Mouse (Mus musculus): ENCODE measurements at regions not wholly inside any gene's neighbourhood (a gene's known extent, or its start where the extent isn't known, plus 50 kb on each side); places are given as distances from the start of the nearest gene placed in this dataset.

- no peak for ATAC-seq
Observed at GRCm38 (mm10) chr9:84331083-84331602, 406.2 kb downstream of the Bckdhb start.

GRCm38 (mm10) chr9:84343435-84344095 lies 418.6 kb downstream of the Bckdhb start:
- H3K27me3 ChIP-seq (replicated peaks; ENCODE audit: control insufficient read depth, insufficient read depth, low read length), result no peaks in the 10 kb centered on the region
- no peak overlapping the region for H3K27ac ChIP-seq (ENCODE audit: low read length)
- ATAC-seq, result peak; percentile 98
- H3K36me3 ChIP-seq (ENCODE audit: control insufficient read depth, insufficient read depth), result no peaks in the 10 kb centered on the region
- H3K4me1 ChIP-seq (replicated peaks; ENCODE audit: control insufficient read depth, insufficient read depth, low read length), result no peaks in the 10 kb centered on the region
- 14% methylated on average over 7 of the region's 7 CpGs for WGBS
- no peak overlapping the region for H3K4me3 ChIP-seq (replicated peaks; ENCODE audit: low read length)
- H3K4me2 ChIP-seq (ENCODE audit: low read length), result no peak overlapping the region
- no peaks in the 10 kb centered on the region for H3K9me3 ChIP-seq (ENCODE audit: control insufficient read depth, low read length)
- H3K9ac ChIP-seq (replicated peaks; ENCODE audit: low read depth, low read length), result no peak overlapping the region

More at GRCm38 (mm10) chr9:84331083-84331602, 406.2 kb downstream of the Bckdhb start:
- no peak overlapping the region for H3K9ac ChIP-seq (replicated peaks; ENCODE audit: low read depth, low read length)
- no peaks in the 10 kb centered on the region for H3K27me3 ChIP-seq (replicated peaks; ENCODE audit: control insufficient read depth, insufficient read depth, low read length)
- WGBS, result 79% methylated on average over 4 of the region's 4 CpGs
- H3K4me2 ChIP-seq (ENCODE audit: low read length), result no peak overlapping the region
- H3K36me3 ChIP-seq (ENCODE audit: control insufficient read depth, insufficient read depth), result no peaks in the 10 kb centered on the region
- no peak overlapping the region for H3K4me3 ChIP-seq (replicated peaks; ENCODE audit: low read length)
- H3K27ac ChIP-seq (ENCODE audit: low read length), result no peak overlapping the region
- no peaks in the 10 kb centered on the region for H3K9me3 ChIP-seq (ENCODE audit: control insufficient read depth, low read length)
- no peaks in the 10 kb centered on the region for H3K4me1 ChIP-seq (replicated peaks; ENCODE audit: control insufficient read depth, insufficient read depth, low read length)

GRCm38 (mm10) chr9:84350223-84350622 lies 425.3 kb downstream of the Bckdhb start:
- no peak overlapping the region for H3K9ac ChIP-seq (replicated peaks; ENCODE audit: low read depth, low read length)
- H3K4me2 ChIP-seq (ENCODE audit: low read length), result no peak overlapping the region
- no peak for ATAC-seq
- no peak overlapping the region for H3K4me3 ChIP-seq (replicated peaks; ENCODE audit: low read length)
- no peaks in the 10 kb centered on the region for H3K4me1 ChIP-seq (replicated peaks; ENCODE audit: control insufficient read depth, insufficient read depth, low read length)
- no peaks in the 10 kb centered on the region for H3K27me3 ChIP-seq (replicated peaks; ENCODE audit: control insufficient read depth, insufficient read depth, low read length)
- WGBS, result 8% methylated on average over 2 of the region's 2 CpGs
- no peaks in the 10 kb centered on the region for H3K36me3 ChIP-seq (ENCODE audit: control insufficient read depth, insufficient read depth)
- H3K9me3 ChIP-seq (ENCODE audit: control insufficient read depth, low read length), result no peaks in the 10 kb centered on the region
- H3K27ac ChIP-seq (ENCODE audit: low read length), result no peak overlapping the region

GRCm38 (mm10) chr9:84354409-84354808 lies 429.5 kb downstream of the Bckdhb start:
- H3K9me3 ChIP-seq (ENCODE audit: control insufficient read depth, low read length), result no peaks in the 10 kb centered on the region
- H3K9ac ChIP-seq (replicated peaks; ENCODE audit: low read depth, low read length), result no peak overlapping the region
- no peaks in the 10 kb centered on the region for H3K36me3 ChIP-seq (ENCODE audit: control insufficient read depth, insufficient read depth)
- H3K4me1 ChIP-seq (replicated peaks; ENCODE audit: control insufficient read depth, insufficient read depth, low read length), result no peaks in the 10 kb centered on the region
- H3K27me3 ChIP-seq (replicated peaks; ENCODE audit: control insufficient read depth, insufficient read depth, low read length), result no peaks in the 10 kb centered on the region
- 87% methylated on average over 2 of the region's 2 CpGs for WGBS
- H3K4me2 ChIP-seq (ENCODE audit: low read length), result no peak overlapping the region
- H3K4me3 ChIP-seq (replicated peaks; ENCODE audit: low read length), result no peak overlapping the region
- no peak for ATAC-seq
- no peak overlapping the region for H3K27ac ChIP-seq (ENCODE audit: low read length)

GRCm38 (mm10) chr9:84356167-84356566 lies 431.2 kb downstream of the Bckdhb start:
- Histone ChIP-seq H3K4me1 (replicated peaks; ENCODE audit: control insufficient read depth, insufficient read depth, low read length) (no peaks in the 10 kb centered on the region), H3K27ac (ENCODE audit: low read length) (no peak overlapping the region), H3K4me3 (replicated peaks; ENCODE audit: low read length) (no peak overlapping the region), H3K36me3 (ENCODE audit: control insufficient read depth, insufficient read depth) (no peaks in the 10 kb centered on the region), H3K9me3 (ENCODE audit: control insufficient read depth, low read length) (no peaks in the 10 kb centered on the region), H3K27me3 (replicated peaks; ENCODE audit: control insufficient read depth, insufficient read depth, low read length) (no peaks in the 10 kb centered on the region), H3K4me2 (ENCODE audit: low read length) (no peak overlapping the region), H3K9ac (replicated peaks; ENCODE audit: low read depth, low read length) (no peak overlapping the region)
- WGBS, result 91% methylated on average over 2 of the region's 2 CpGs
- ATAC-seq, result no peak

- Histone ChIP-seq H3K4me3 (replicated peaks; ENCODE audit: low read length) (no peak overlapping the region), H3K27me3 (replicated peaks; ENCODE audit: control insufficient read depth, insufficient read depth, low read length) (no peaks in the 10 kb centered on the region), H3K9me3 (ENCODE audit: control insufficient read depth, low read length) (no peaks in the 10 kb centered on the region), H3K4me1 (replicated peaks; ENCODE audit: control insufficient read depth, insufficient read depth, low read length) (no peaks in the 10 kb centered on the region), H3K27ac (ENCODE audit: low read length) (no peak overlapping the region), H3K36me3 (ENCODE audit: control insufficient read depth, insufficient read depth) (no peaks in the 10 kb centered on the region), H3K4me2 (ENCODE audit: low read length) (no peak overlapping the region), H3K9ac (replicated peaks; ENCODE audit: low read depth, low read length) (no peak overlapping the region)
- no peak for ATAC-seq
- WGBS, result 25% methylated on average over 3 of the region's 3 CpGs
Observed at GRCm38 (mm10) chr9:84359879-84360278, 434.9 kb downstream of the Bckdhb start.

- no peak overlapping the region for H3K4me3 ChIP-seq (replicated peaks; ENCODE audit: low read length)
- H3K27ac ChIP-seq (ENCODE audit: low read length), result no peak overlapping the region
- ATAC-seq, result no peak
- no peaks in the 10 kb centered on the region for H3K36me3 ChIP-seq (ENCODE audit: control insufficient read depth, insufficient read depth)
- H3K9ac ChIP-seq (replicated peaks; ENCODE audit: low read depth, low read length), result no peak overlapping the region
- no peaks in the 10 kb centered on the region for H3K27me3 ChIP-seq (replicated peaks; ENCODE audit: control insufficient read depth, insufficient read depth, low read length)
- 44% methylated on average over 4 of the region's 4 CpGs for WGBS
- H3K4me2 ChIP-seq (ENCODE audit: low read length), result no peak overlapping the region
- no peaks in the 10 kb centered on the region for H3K9me3 ChIP-seq (ENCODE audit: control insufficient read depth, low read length)
- no peaks in the 10 kb centered on the region for H3K4me1 ChIP-seq (replicated peaks; ENCODE audit: control insufficient read depth, insufficient read depth, low read length)
Observed at GRCm38 (mm10) chr9:84360484-84360883, 435.5 kb downstream of the Bckdhb start.

- Histone ChIP-seq H3K27ac (ENCODE audit: low read length) (no peak overlapping the region), H3K4me3 (replicated peaks; ENCODE audit: low read length) (no peak overlapping the region), H3K4me1 (replicated peaks; ENCODE audit: control insufficient read depth, insufficient read depth, low read length) (no peaks in the 10 kb centered on the region), H3K9ac (replicated peaks; ENCODE audit: low read depth, low read length) (no peak overlapping the region), H3K9me3 (ENCODE audit: control insufficient read depth, low read length) (no peaks in the 10 kb centered on the region), H3K36me3 (ENCODE audit: control insufficient read depth, insufficient read depth) (no peaks in the 10 kb centered on the region), H3K4me2 (ENCODE audit: low read length) (no peak overlapping the region), H3K27me3 (replicated peaks; ENCODE audit: control insufficient read depth, insufficient read depth, low read length) (no peaks in the 10 kb centered on the region)
- no peak for ATAC-seq
- 90% methylated on average over 5 of the region's 5 CpGs for WGBS
Observed at GRCm38 (mm10) chr9:84363478-84363877, 438.5 kb downstream of the Bckdhb start.

GRCm38 (mm10) chr9:84369200-84369599 lies 444.3 kb downstream of the Bckdhb start:
- Histone ChIP-seq H3K4me3 (replicated peaks; ENCODE audit: low read length) (no peak overlapping the region), H3K4me2 (ENCODE audit: low read length) (no peak overlapping the region), H3K36me3 (ENCODE audit: control insufficient read depth, insufficient read depth) (no peaks in the 10 kb centered on the region), H3K9ac (replicated peaks; ENCODE audit: low read depth, low read length) (no peak overlapping the region), H3K4me1 (replicated peaks; ENCODE audit: control insufficient read depth, insufficient read depth, low read length) (no peaks in the 10 kb centered on the region), H3K9me3 (ENCODE audit: control insufficient read depth, low read length) (no peaks in the 10 kb centered on the region), H3K27me3 (replicated peaks; ENCODE audit: control insufficient read depth, insufficient read depth, low read length) (no peaks in the 10 kb centered on the region), H3K27ac (ENCODE audit: low read length) (no peak overlapping the region)
- ATAC-seq, result no peak
- 47% methylated on average over 1 of the region's 1 CpGs for WGBS

GRCm38 (mm10) chr9:84370260-84370659 lies 445.3 kb downstream of the Bckdhb start:
- Histone ChIP-seq H3K9ac (replicated peaks; ENCODE audit: low read depth, low read length) (no peak overlapping the region), H3K4me2 (ENCODE audit: low read length) (no peak overlapping the region), H3K9me3 (ENCODE audit: control insufficient read depth, low read length) (no peaks in the 10 kb centered on the region), H3K4me3 (replicated peaks; ENCODE audit: low read length) (no peak overlapping the region), H3K27me3 (replicated peaks; ENCODE audit: control insufficient read depth, insufficient read depth, low read length) (no peaks in the 10 kb centered on the region), H3K36me3 (ENCODE audit: control insufficient read depth, insufficient read depth) (no peaks in the 10 kb centered on the region), H3K4me1 (replicated peaks; ENCODE audit: control insufficient read depth, insufficient read depth, low read length) (no peaks in the 10 kb centered on the region), H3K27ac (ENCODE audit: low read length) (no peak overlapping the region)
- ATAC-seq, result no peak
- 72% methylated on average over 4 of the region's 4 CpGs for WGBS
